Mouse (Mus musculus) bone marrow macrophage, adult 2 months (primary cell): Measurements from ENCODE around the gene Olfr95.

Experiments
- CTCF ChIP-seq: IDR thresholded peaks from 2 replicates; pipeline ENCODE4 v1.5.1; 2012; ENCODE audit warnings: low read depth, mild to moderate bottlenecking, low read length, moderate library complexity
- POLR2A ChIP-seq: IDR thresholded peaks from 2 replicates; pipeline ENCODE4 v1.6.1; 2012; ENCODE audit warnings: mild to moderate bottlenecking, low read depth, low read length, borderline replicate concordance

GRCm38 (mm10) chr17:37185474-37185873, 27.4 kb downstream of the Olfr95 start:
- TF ChIP-seq CTCF = no peak
- TF ChIP-seq POLR2A = no peak
